Mouse (Mus musculus): ENCODE data around the gene Adarb2. TPM values are rescaled to one million over a fixed set of nuclear protein-coding genes. Genes with fewer than 3 reads are reported as not detected.

The Adarb2 gene
- polyA plus RNA-seq, 1 experiment = 8.3 TPM

DNA sequence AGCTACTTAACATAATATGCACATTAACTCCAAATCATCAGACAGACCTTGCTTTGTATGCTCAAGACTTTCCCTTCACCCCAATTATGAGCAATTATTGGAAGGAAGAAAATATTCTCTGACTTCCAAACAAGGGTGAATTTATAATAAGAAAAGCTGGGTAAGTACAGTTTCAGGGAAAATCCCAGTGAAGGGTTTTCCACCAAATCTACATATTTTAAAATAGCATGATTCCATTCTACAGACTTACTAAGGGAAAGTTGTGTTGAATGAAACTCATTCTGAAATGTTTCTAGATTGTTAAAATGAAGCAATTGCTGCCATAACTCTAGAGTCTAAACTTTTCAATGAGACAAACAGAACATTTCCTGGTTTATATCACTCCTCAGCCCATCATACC is 277.3 kb downstream of the Adarb2 start:
- no peak overlapping the region for H3K27ac ChIP-seq (ENCODE audit: insufficient read depth, low read length)
- no peak overlapping the region for H3K4me3 ChIP-seq (ENCODE audit: insufficient read depth, low read length)
- no peaks in the 10 kb centered on the region for H3K4me1 ChIP-seq (ENCODE audit: control insufficient read depth, insufficient read depth, low read length)
- TF ChIP-seq POLR2A (IDR thresholded peaks at IDR 0.05; ENCODE audit: extremely low read depth, insufficient read depth, low read length) = no peak
- TF ChIP-seq CTCF (IDR thresholded peaks at IDR 0.05; ENCODE audit: extremely low read depth, insufficient read depth, low read length) = no peak

DNA sequence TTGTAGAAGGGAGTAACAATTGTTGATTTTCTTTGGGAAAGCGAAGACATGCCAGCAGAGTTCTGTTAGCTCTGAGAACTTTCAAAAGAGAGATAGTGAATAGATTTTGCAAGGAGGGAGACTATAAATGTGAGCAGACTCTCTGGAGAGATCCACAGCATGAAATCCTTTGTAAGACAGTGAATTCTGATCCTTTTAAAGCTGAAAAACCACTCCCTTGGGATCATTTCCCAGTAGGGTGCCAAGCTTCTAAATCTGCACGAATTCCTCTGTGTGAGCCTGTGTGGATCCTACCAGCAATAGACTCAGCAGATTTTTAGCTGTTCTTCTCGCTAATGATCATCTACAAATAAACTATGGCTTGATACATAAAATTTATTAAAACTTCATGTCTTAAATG is 278.7 kb downstream of the Adarb2 start:
- Histone ChIP-seq H3K4me3 (ENCODE audit: insufficient read depth, low read length) (no peak overlapping the region), H3K27ac (ENCODE audit: insufficient read depth, low read length) (no peak overlapping the region), H3K4me1 (ENCODE audit: control insufficient read depth, insufficient read depth, low read length) (no peaks in the 10 kb centered on the region)
- no peak for TF ChIP-seq POLR2A (IDR thresholded peaks at IDR 0.05; ENCODE audit: extremely low read depth, insufficient read depth, low read length)
- TF ChIP-seq CTCF (IDR thresholded peaks at IDR 0.05; ENCODE audit: extremely low read depth, insufficient read depth, low read length) = no peak

DNA sequence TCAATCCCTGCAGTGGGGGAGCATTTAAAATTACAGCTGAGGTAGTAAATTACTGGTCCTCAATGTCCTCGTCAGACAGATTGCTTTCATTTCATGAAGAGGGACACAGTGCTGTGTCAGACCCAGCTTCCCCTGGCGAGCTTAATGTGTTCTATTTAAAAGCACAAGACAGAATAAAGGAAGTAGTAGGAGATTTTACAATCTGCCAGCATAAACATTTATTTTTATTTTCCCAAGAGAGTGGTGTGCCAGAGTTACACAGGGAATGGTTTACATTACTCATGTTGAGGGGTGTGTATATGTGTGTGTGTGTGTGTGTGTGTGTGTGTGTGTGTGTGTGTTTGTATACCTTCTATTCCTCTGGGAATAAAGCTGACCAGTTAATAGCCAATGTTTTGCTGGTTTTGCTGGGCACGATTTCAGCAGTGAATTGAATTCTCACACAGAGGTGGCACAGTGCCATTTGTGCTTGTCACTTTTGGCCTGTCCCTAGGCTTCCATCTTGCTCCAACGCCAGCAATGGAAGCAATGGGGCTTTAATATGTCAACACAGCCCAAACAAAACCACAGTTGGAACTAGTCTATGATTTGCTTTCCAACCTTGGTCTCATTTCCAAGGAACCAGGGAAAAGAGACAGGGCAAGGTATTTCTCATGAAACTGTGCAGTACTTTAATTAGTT is 282.1 kb downstream of the Adarb2 start:
- Histone ChIP-seq H3K4me3 (ENCODE audit: insufficient read depth, low read length) (no peak overlapping the region), H3K27ac (ENCODE audit: insufficient read depth, low read length) (no peak overlapping the region), H3K4me1 (ENCODE audit: control insufficient read depth, insufficient read depth, low read length) (no peaks in the 10 kb centered on the region)
- no peak for TF ChIP-seq POLR2A (IDR thresholded peaks at IDR 0.05; ENCODE audit: extremely low read depth, insufficient read depth, low read length)
- no peak for TF ChIP-seq CTCF (IDR thresholded peaks at IDR 0.05; ENCODE audit: extremely low read depth, insufficient read depth, low read length)

DNA sequence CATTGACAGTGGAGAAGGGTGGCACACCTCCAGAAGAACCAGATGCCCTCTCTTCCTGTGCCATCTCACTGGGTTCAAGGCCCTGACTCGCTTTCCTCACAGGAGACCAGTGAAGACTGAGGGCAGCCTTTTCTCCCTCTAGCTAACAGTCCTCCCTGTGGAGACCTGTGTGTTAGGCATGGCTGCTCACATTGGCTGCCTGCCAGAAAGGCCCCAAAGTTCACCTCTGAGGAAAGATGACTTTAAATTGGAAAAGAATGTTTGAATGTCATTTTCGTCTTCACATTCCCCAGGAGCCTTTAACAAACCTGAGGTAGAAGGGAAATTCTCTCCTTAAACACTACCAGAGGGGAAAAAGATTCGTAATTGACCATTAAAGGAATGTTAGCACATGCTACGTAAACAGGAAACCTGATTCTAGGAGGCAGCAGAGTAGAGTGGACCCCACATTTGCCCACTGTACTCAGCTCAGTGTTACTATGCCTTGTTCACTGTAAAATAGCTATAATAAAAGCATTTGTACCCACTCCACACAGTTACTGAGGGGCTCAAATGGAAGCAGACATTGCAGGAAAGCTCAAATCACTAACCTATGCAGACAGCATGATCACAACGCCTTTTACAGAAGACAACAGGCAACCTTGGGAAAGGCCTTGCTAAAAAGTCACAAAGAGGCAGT is 285.2 kb downstream of the Adarb2 start:
- Histone ChIP-seq H3K27ac (ENCODE audit: insufficient read depth, low read length) (no peak overlapping the region), H3K4me1 (ENCODE audit: control insufficient read depth, insufficient read depth, low read length) (no peaks in the 10 kb centered on the region), H3K4me3 (ENCODE audit: insufficient read depth, low read length) (no peak overlapping the region)
- no peak for TF ChIP-seq CTCF (IDR thresholded peaks at IDR 0.05; ENCODE audit: extremely low read depth, insufficient read depth, low read length)

DNA sequence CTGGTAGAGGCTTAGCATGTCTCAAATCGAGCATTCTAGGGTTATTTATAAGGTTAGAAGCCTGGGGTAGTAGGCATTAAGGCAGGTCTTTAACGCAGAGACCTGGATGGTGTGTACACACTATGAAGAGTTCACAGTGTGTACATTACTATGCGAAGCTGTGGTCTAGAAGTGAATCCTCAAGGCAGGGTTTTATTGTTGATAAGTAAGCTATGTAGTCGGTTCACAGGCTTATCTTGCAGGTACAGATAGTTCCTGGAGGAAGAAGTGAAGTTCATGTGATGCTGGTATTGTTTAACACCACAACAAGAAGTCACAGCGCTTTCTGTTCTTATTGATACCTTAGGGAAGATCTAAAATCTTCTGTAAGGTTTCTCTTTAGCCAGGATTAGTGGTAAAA is 290.7 kb downstream of the Adarb2 start:
- no peak overlapping the region for H3K27ac ChIP-seq (ENCODE audit: insufficient read depth, low read length)
- H3K4me1 ChIP-seq (ENCODE audit: control insufficient read depth, insufficient read depth, low read length) = no peaks in the 10 kb centered on the region
- H3K4me3 ChIP-seq (ENCODE audit: insufficient read depth, low read length) = no peak overlapping the region
- TF ChIP-seq CTCF (IDR thresholded peaks at IDR 0.05; ENCODE audit: extremely low read depth, insufficient read depth, low read length) (no peak), POLR2A (IDR thresholded peaks at IDR 0.05; ENCODE audit: extremely low read depth, insufficient read depth, low read length) (no peak)

DNA sequence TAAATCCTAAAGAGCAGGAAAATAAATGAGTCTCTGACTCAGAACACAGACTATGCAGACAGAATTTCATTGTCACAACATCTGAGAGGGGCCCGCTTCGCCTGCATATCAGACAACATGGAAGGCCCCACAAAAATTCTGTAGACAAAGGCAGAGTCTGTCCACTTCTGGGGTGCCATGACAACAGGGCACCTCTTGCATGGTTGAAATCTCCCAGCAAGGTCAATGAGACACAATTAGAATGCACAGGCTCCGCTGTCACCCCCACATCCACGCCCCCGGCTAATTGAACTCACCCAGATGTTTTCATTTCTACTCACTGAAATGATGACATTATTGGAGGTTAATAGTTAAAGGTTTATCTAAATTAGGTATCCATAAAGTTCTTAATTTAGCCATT is 296.9 kb downstream of the Adarb2 start:
- TF ChIP-seq POLR2A (IDR thresholded peaks at IDR 0.05; ENCODE audit: extremely low read depth, insufficient read depth, low read length) (no peak), CTCF (IDR thresholded peaks at IDR 0.05; ENCODE audit: extremely low read depth, insufficient read depth, low read length) (no peak)
- Histone ChIP-seq H3K27ac (ENCODE audit: insufficient read depth, low read length) (no peak overlapping the region), H3K4me3 (ENCODE audit: insufficient read depth, low read length) (no peak overlapping the region), H3K4me1 (ENCODE audit: control insufficient read depth, insufficient read depth, low read length) (no peaks in the 10 kb centered on the region)

DNA sequence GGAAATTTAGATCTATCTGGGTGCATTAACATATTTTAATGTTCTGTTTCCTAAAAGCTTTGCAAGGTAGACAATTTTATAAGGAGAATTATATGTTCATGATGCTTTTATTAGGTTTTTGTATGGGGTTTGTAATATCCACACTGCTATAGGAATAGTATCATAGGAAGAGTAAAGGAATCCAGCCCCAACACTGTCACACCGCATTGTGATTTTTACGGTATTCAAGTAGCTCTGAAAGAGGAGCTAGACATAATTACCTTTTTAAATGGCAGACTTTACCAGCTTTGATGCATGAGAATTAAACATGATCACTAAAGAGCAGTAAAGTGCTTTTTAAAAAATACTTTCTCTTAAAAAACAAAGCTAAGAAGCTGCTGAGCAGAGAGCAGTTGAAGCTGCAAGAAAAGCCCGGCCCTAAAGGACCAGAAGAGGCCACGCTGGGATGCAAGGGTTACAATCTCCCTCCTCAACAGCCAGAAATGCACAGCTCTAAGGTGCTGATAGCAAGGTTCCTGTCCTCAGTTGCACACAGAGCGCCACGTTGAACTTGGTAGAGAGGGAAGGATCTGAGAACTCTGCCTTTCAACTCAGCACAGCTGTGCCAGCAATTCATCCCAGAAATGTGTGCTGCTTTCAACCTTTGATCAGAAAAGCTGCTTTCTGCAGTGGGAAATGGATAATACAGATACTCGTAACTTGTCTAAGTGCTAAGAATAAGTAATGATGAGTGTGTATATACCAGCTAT is 308.6 kb downstream of the Adarb2 start:
- no peaks in the 10 kb centered on the region for H3K4me1 ChIP-seq (ENCODE audit: control insufficient read depth, insufficient read depth, low read length)
- H3K27ac ChIP-seq (ENCODE audit: insufficient read depth, low read length) = no peak overlapping the region
- no peak overlapping the region for H3K4me3 ChIP-seq (ENCODE audit: insufficient read depth, low read length)
- TF ChIP-seq POLR2A (IDR thresholded peaks at IDR 0.05; ENCODE audit: extremely low read depth, insufficient read depth, low read length) (no peak), CTCF (IDR thresholded peaks at IDR 0.05; ENCODE audit: extremely low read depth, insufficient read depth, low read length) (no peak)

DNA sequence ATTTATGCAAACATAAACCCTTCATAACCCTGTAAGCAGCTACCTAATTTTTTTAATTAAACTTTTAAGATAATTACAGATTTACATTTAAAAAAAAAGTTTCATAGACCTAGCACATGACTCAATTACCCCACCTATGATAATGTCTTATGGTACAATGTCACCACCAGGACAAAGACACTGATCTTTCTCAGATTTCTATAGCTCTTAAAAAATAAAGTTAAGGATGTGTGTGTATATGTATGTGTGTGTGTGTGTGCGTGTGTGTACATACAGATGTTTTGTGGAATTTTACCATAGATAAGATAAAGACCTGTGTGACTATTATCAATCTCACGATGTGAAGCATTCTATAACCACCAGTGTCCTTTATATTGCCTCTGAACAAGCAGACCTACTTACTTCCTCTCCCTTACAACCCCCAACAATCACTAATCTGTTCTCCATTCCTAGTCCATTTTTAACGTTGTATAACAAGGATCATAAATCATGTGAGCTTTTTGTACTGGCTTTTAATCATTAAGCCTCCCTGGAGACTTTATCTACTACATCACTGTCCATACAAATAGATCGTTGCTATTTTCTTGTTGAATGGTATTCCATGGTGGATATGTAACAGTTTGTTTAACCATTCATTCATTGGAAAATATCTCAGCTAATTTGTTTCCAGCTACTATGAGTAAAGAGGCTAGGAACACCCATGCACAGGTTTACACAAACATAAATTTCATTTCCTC is 313.5 kb downstream of the Adarb2 start:
- no peak overlapping the region for H3K27ac ChIP-seq (ENCODE audit: insufficient read depth, low read length)
- TF ChIP-seq POLR2A (IDR thresholded peaks at IDR 0.05; ENCODE audit: extremely low read depth, insufficient read depth, low read length) (no peak), CTCF (IDR thresholded peaks at IDR 0.05; ENCODE audit: extremely low read depth, insufficient read depth, low read length) (no peak)
- no peaks in the 10 kb centered on the region for H3K4me1 ChIP-seq (ENCODE audit: control insufficient read depth, insufficient read depth, low read length)
- H3K4me3 ChIP-seq (ENCODE audit: insufficient read depth, low read length) = no peak overlapping the region

DNA sequence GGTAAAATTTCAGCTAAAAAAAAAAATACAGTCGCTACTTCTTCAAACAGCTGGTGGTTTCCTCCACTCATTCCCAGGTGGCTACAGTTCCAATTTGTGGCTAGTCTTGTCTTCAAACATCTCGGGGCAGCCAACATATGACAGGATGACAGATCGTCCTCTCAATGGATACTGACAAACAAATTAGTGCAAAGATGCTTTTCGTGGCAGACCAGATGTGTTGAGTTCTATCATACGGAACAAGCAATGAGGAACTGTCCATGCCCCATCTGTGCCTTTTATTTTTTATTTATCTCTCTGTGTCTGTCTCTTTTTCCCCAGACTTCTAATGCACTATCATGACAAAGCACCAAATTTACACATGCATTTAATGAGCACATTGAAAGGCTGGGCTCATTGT is 316.5 kb downstream of the Adarb2 start:
- H3K27ac ChIP-seq (ENCODE audit: insufficient read depth, low read length) = no peak overlapping the region
- TF ChIP-seq POLR2A (IDR thresholded peaks at IDR 0.05; ENCODE audit: extremely low read depth, insufficient read depth, low read length) = no peak
- no peak for TF ChIP-seq CTCF (IDR thresholded peaks at IDR 0.05; ENCODE audit: extremely low read depth, insufficient read depth, low read length)
- no peaks in the 10 kb centered on the region for H3K4me1 ChIP-seq (ENCODE audit: control insufficient read depth, insufficient read depth, low read length)
- H3K4me3 ChIP-seq (ENCODE audit: insufficient read depth, low read length) = no peak overlapping the region
